Mouse (Mus musculus) testis, adult 2 months (tissue): ENCODE measurements around the gene Zcchc2.

ENCODE experiments used
- CTCF ChIP-seq: fragments of 200-500 bp; IDR thresholded peaks from 2 replicates; pipeline ENCODE4 v1.5.1; 2012; ENCODE audit warnings: low read depth, mild to moderate bottlenecking, inconsistent platforms, low read length, moderate library complexity; ENCODE audit not compliant: control insufficient read depth, insufficient read depth, insufficient replicate concordance
- POLR2A ChIP-seq: fragments of 200-500 bp; IDR thresholded peaks from 2 replicates; pipeline ENCODE4 v1.6.1; 2012; ENCODE audit warnings: low read depth, mild to moderate bottlenecking, inconsistent platforms, low read length, moderate library complexity; ENCODE audit not compliant: control insufficient read depth

GRCm38 (mm10) chr1:105988171-105988570 is 2.0 kb upstream of the Zcchc2 start:
- no peak for TF ChIP-seq CTCF
- no peak for TF ChIP-seq POLR2A
